Mouse (Mus musculus): ENCODE data around the gene Nrp2.

The Nrp2 gene

GRCm38 (mm10) chr1:62704117-62704888 lies 1.2 kb downstream of the Nrp2 start:
- no peak for DNase-seq (ENCODE audit: extremely low read depth, insufficient read length, low spot score)

GRCm38 (mm10) chr1:62704889-62705516 lies 1.9 kb downstream of the Nrp2 start:
- peak; percentile 60 for DNase-seq (ENCODE audit: extremely low read depth, insufficient read length, low spot score)

DNA sequence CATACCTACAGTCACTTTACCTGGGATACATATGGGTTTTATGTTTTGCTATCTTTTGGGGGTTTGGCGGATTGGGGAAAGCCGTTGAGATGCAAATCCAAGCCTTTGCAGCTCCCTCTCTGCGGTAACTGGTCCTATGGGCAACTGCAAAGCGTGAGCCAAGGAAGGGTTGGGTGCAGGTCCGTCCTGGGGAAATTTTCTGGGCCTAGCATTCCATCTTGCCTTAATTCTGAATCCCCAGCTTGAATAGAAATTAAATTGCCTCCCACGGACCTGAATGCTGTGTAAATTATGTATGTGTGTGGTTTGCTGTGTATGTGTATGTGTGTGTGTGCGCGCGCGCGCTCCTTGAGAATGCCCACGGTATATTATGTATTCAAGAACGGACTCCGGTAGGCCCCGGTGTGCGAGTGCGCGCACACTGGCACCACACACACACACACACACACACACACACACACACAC lies 2.5 kb downstream of the Nrp2 start:
- peak; percentile 56 for DNase-seq (ENCODE audit: extremely low read depth, insufficient read length, low spot score)

- peak; percentile 90 for DNase-seq (ENCODE audit: extremely low read depth, insufficient read length, low spot score)
Observed at GRCm38 (mm10) chr1:62706085-62707021, 3.3 kb downstream of the Nrp2 start.

DNA sequence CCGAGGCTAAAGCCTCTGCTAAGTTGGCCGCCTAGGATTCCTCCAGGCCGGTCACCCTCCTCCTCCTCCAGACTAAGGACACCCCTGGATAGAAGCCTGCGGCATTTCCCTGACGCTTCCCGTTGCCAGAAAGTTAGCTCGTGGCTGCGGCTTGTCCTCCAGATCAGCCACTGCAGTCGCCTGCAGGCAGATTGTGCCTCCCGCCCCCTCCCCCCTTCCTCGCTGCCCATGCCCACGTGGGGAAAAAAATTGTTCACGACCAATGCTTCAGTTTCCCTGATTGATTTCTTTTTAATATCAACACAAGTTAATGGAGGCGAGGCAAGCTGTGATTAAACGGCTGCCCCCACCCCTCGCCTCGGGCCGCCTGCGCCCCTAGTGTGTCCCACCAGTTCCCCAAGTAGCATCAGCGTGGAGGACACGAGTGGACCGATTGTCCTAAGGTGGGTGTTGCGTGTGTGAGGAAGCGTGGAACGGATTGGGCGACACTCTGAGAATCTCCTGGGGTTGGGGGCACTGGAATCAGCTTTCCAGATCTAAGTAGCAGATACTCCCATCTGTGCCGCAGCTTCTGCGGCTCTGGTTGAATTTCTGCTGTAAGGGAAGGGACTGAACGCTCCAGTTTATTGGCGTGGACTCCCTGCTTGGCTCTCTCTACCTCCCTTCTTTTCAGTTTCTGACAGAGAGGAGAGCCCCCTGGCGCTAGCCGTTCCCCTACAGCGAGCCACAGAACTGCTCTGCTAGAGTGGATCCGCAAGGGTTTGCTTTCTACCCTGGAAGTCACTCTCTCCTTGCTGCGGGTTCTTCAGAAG lies 4.2 kb downstream of the Nrp2 start:
- peak; percentile 77 for DNase-seq (ENCODE audit: extremely low read depth, insufficient read length, low spot score)

- no peak for DNase-seq (ENCODE audit: extremely low read depth, insufficient read length, low spot score)
Observed at GRCm38 (mm10) chr1:62707913-62708860, 5.1 kb downstream of the Nrp2 start.

DNA sequence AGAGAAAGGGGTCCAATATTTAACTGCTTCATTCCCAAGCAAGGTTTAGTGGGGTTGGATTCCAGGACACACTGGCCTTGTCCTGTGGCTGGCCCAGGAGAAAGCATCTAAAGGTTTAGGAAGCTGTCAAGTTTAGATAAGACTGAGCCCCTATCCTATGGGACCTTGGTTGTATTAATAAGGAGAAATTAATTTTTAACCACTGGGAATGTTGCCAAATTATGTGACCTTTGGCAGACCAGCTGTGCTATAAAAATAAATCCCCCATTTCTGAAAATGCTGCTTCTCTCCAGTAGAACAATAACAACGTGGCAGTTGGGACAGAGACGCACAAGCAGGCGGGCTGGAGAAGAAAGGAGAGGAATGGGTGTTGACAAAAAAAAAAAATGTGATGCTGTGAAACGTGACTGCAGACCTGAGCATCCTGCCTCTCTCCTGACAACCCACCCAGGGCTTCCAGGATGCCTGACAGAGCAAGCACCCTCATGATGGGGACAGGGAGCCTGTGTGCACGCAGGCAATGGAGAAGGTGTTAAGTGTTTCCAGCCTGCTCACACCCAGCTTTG lies 6.8 kb downstream of the Nrp2 start:
- DNase-seq (ENCODE audit: extremely low read depth, insufficient read length, low spot score), result no peak

DNA sequence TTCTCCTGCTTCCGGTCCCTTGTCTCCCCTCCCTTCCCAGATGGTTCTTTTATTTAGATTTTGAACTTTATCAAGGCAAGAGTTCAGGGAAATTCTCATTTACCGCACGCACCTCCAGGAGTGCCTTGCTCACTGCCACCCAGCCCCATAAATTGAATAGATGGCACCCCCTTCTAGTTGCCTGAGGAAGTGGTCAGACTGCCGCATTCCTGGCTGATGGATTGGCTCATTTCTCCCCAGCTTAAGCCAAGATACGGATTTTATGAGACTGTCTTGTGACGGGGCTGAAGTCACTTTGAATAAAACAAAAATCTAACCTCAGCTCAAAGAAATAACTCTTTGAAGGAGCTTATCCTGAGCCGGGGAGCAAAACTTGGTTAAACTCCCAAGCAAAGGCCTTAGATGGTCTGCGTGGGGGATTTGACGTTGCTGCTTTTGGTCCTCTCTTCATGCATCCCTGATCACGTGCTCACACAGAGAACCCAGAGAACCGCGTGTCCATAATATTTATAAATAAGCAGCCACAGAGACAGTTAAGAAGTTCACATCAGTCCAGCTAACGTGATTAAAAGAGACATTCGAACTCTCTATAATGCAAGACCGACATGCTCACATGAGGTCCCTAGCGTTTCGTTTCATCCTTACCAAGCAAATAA lies 10.1 kb downstream of the Nrp2 start:
- peak; percentile 66 for DNase-seq (ENCODE audit: extremely low read depth, insufficient read length, low spot score)

- DNase-seq (ENCODE audit: extremely low read depth, insufficient read length, low spot score), result no peak
Observed at GRCm38 (mm10) chr1:62715004-62715403, 11.9 kb downstream of the Nrp2 start.

DNA sequence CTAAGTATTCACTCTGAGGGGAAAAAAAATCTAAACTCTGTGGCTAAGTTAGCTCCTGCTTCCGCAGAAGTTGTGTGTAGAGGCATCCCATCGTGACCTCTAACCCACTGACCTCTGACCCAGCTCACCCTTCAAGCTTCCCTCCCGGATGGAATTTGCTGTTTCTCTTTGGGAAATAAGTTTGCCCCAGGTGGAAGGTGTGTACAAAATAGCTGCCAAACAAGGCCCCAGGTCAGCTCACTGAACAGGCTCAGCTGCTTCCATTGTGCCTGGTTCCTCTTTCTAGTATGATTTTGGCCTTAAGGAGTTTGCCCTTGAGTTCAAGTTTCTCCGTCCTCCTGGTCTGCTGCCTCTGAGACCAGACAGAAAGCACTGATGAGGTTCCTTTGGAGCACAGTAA lies 12.6 kb downstream of the Nrp2 start:
- DNase-seq (ENCODE audit: extremely low read depth, insufficient read length, low spot score), result no peak

GRCm38 (mm10) chr1:62716836-62717478 lies 13.9 kb downstream of the Nrp2 start:
- DNase-seq (ENCODE audit: extremely low read depth, insufficient read length, low spot score), result peak; percentile 53

DNA sequence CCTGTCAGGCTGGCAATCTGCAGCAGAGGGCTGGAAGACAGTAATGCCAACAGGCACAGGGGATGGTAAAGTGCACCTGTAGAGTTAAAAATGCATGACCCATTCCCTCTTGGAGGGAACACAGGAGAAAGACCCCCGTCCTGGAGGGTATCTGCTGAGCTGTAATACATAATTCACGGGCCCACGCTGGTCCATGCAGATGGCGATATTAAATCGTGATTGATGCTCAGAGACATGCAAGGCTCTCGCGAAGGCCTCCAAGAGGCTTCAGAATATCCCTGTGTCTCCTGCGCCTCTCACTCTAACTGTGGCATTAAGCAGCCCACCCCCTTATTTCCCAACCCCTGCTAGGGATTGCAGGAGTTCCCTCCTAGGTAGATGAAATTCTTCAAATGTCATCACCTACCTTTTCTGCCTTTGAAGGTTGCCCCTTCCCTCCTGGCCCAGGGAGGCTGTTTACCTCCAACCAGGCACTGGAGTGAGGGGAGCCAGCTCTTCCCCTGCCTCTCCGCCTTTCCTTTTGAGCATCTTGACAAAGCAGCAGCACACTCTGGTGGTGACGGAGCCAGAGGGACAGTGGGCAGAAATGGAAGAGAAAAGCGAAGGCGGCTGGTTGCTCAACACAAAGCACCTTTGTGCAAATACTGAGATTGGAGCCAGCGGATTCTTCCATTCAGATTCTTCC lies 14.6 kb downstream of the Nrp2 start:
- peak; percentile 54 for DNase-seq (ENCODE audit: extremely low read depth, insufficient read length, low spot score)

DNA sequence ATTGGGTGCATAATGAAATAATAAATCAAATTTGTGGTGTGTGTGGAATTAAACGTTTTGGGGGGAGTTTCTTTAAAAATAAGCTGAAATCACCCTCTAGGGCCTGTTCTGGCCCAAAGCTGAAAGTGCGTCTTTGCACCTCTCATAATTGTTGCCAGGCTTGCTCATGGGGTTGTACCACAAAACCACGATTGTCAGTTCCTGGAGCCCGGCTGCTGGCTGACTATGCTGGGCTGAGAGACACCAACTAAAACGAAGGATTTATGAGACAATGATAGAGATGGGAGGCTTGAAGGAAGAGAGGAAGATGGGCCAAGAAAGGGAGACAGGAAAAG lies 15.1 kb downstream of the Nrp2 start:
- DNase-seq (ENCODE audit: extremely low read depth, insufficient read length, low spot score), result peak; percentile 50

DNA sequence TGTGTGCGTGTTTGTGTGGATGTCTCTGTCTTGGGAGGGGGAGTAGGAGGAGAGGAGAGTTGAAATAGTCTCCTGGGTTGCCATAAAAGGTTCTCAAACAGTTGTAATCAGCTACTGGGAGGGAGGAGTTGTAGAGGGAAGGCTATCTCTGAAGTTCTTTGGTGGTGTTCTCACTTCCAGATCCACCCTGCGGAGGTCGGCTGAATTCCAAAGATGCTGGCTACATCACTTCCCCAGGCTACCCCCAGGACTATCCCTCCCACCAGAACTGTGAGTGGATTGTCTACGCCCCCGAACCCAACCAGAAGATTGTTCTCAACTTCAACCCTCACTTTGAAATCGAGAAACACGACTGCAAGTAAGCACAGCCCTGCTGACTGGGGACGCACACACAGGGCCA lies 15.7 kb downstream of the Nrp2 start:
- peak; percentile 32 for DNase-seq (ENCODE audit: extremely low read depth, insufficient read length, low spot score)

DNA sequence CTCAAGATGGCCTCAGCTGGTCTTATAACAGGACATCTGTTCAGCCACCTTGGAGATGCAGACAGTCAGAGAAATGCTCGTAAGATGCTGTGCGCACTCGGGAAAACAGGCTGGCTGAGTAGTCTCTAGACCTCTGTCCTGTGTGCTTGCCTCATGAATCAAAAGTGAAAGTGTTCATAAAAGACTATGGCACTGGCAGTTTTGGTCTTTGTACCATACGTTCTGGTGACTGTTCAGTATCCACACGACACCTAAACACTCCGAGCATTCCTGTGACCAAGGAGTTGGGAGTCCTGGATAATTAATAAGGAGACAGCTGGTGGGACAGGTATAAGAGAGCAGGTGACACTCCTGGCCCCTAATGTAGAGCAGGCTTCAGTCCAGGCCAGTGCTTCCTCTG lies 16.7 kb downstream of the Nrp2 start:
- DNase-seq (ENCODE audit: extremely low read depth, insufficient read length, low spot score), result no peak

DNA sequence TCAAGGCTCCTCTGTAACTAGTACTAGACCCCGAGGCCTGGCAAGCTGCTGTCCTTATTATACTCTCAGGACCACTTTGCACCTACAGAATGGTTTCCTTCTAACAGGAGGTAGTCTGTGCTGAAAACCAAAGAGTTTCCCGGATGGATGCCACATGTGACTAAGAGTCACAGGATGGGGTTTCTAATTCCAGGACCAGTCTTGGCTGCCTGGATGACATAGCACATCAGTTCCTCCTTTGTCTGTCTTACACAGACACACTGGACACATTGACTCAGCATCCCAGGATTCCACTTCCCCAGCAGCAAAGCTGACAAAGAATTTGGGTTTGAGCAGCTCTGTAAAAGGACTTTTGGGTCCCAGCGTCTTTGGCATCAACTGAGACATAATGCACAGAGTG lies 17.1 kb downstream of the Nrp2 start:
- peak; percentile 78 for DNase-seq (ENCODE audit: extremely low read depth, insufficient read length, low spot score)

Measured in 3134 (cell line).